Mouse (Mus musculus) ES-Bruce4 (cell line): Measurements from ENCODE around the gene Kif22.

Source experiments
- CTCF ChIP-seq: IDR thresholded peaks from one replicate; pipeline ENCODE4 v1.8.1; 2011; ENCODE audit warnings: low read depth, low read length
- POLR2A ChIP-seq: IDR thresholded peaks from one replicate; pipeline ENCODE4 v1.8.1; 2011; ENCODE audit warnings: low read length; ENCODE audit not compliant: insufficient read depth

GRCm38 (mm10) chr7:127007313-127008024 is 34.8 kb downstream of the Kif22 start:
- TF ChIP-seq CTCF (no peak), POLR2A (no peak)
